Mouse (Mus musculus) heart, embryonic 14.5 days (tissue): Measurements from ENCODE around the gene Zc3h4. TPM values are rescaled to one million over a fixed set of nuclear protein-coding genes. Genes with fewer than 3 reads are reported as not detected.
"Not testable (repeated sequence)": the region's sequence is repeated elsewhere in the genome, so short reads cannot be mapped to it uniquely, and the experiment has no call there.

Experiments
- ATAC-seq: fragments of 200-750 bp; cut with Nextera tagmentation; 2 replicates; pipeline ENCODE4 v1.8.0; 2017; ENCODE audit warnings: low read depth, moderate TSS enrichment; ENCODE audit not compliant: insufficient number of reproducible peaks, insufficient read depth, low FRiP score
- H3K27ac ChIP-seq, 2 experiments: fragments of 200-500 bp in 1 of 2; fragments of 300-500 bp in 1 of 2; sonication (generic) in 1 of 2; replicated peaks in 1 of 2; 2 replicates each; pipeline ENCODE4 v1.5.1; 2012 to 2014; ENCODE audit warnings: low read depth in 2 of 2, low read length in 2 of 2, control low read depth in 1 of 2, mild to moderate bottlenecking in 1 of 2, mixed read lengths in 1 of 2; ENCODE audit not compliant: control insufficient read depth in 1 of 2, insufficient read depth in 1 of 2
- H3K27me3 ChIP-seq: fragments of 300-500 bp; sonication (generic); 2 replicates; pipeline ENCODE4 v1.6.1; 2014; ENCODE audit warnings: mild to moderate bottlenecking, low read length, control low read depth; ENCODE audit not compliant: control insufficient read depth, insufficient read depth
- H3K36me3 ChIP-seq: fragments of 300-500 bp; sonication (generic); 2 replicates; pipeline ENCODE4 v1.6.1; 2014; ENCODE audit warnings: mild to moderate bottlenecking, control low read depth, low read length, mixed read lengths; ENCODE audit not compliant: control insufficient read depth, insufficient read depth
- H3K4me1 ChIP-seq, 2 experiments: fragments of 200-500 bp in 1 of 2; fragments of 300-500 bp in 1 of 2; sonication (generic) in 1 of 2; 2 replicates each; pipeline ENCODE4 v1.6.1; 2012 to 2014; ENCODE audit warnings: low read length in 2 of 2, control low read depth in 1 of 2, mixed read lengths in 1 of 2; ENCODE audit not compliant: control insufficient read depth in 2 of 2, insufficient read depth in 2 of 2
- H3K4me2 ChIP-seq: fragments of 300-500 bp; sonication (generic); 2 replicates; pipeline ENCODE4 v1.6.1; 2014; ENCODE audit warnings: mild to moderate bottlenecking, low read length
- H3K4me3 ChIP-seq, 2 experiments: fragments of 200-500 bp in 1 of 2; fragments of 300-500 bp in 1 of 2; sonication (generic) in 1 of 2; 2 replicates each; pipeline ENCODE4 v1.5.1; 2012 to 2014; ENCODE audit warnings: low read length in 2 of 2, mild to moderate bottlenecking in 2 of 2, control low read depth in 1 of 2, low read depth in 1 of 2, moderate library complexity in 1 of 2; ENCODE audit not compliant: control insufficient read depth in 1 of 2, insufficient read depth in 1 of 2
- H3K9ac ChIP-seq: fragments of 300-500 bp; sonication (generic); 2 replicates; pipeline ENCODE4 v1.6.1; 2014; ENCODE audit warnings: mild to moderate bottlenecking, low read length
- H3K9me3 ChIP-seq: fragments of 300-500 bp; sonication (generic); 2 replicates; pipeline ENCODE4 v1.6.1; 2016; ENCODE audit warnings: low read length, control low read depth; ENCODE audit not compliant: control insufficient read depth
- WGBS: fragments of 180-500 bp; shearing (Covaris S2); extraction: QIAGEN DNeasy Blood & Tissue Kit; methylation state at CpG from one replicate; pipeline ENCODE4 v1.1.7; 2014; 5-methylcytosine and 5-hydroxymethylcytosine counted together
- polyA plus RNA-seq: library from polyadenylated mRNA; unstranded; fragments of >200 nt; fragmentation: Nextera tagmentation; extraction: Ambion mirVana; gene quantifications from 2 replicates; pipeline ENCODE4 v1.2.1, GENCODE M21; 2014

The Zc3h4 gene
- polyA plus RNA-seq, 1 experiment from 2014 or later, result 10.6 TPM

DNA sequence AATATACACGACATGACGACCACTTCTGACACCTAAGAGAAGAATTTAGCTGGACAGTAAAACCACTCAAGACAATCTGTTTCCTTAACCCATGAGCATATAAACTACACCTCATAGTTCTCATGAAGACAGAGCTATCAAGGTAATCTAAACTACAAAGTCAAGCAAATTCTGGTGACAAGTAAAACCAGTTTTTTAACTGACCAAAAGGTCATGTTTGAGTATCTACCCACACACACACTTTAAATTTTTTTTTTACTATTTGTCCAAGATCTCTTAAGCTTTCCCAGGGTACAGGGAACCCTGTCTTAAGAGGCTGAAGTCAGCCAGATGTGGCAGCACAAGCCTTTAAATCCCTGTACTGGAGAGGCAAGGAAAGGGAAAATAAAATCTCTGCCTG, 31.9 kb upstream of the Zc3h4 start:
- Histone ChIP-seq H3K9me3 (no peaks in the 10 kb centered on the region), H3K9ac (no peak overlapping the region), H3K4me2 (no peak overlapping the region), H3K27me3 (no peaks in the 10 kb centered on the region), H3K4me1 (peaks cover 5 to 17% of the 10 kb centered on the region in 2 experiments; a peak in 2 of 4 replicates), H3K27ac (no peak overlapping the region), H3K4me3 (no peak overlapping the region), H3K36me3 (peaks cover 86% of the 10 kb centered on the region)
- ATAC-seq, result no peak
- WGBS, result 85% methylated on average over 2 of the region's 2 CpGs

GRCm38 (mm10) chr7:16370596-16370995, 30.1 kb upstream of the Zc3h4 start:
- H3K27ac ChIP-seq, result no peak overlapping the region
- no peak overlapping the region for H3K4me2 ChIP-seq
- peaks cover 80% of the 10 kb centered on the region for H3K36me3 ChIP-seq
- no peaks in the 10 kb centered on the region for H3K9me3 ChIP-seq
- WGBS, result 88% methylated on average over 2 of the region's 2 CpGs
- H3K27me3 ChIP-seq, result no peaks in the 10 kb centered on the region
- peaks cover 0 to 7% of the 10 kb centered on the region in 2 experiments; a peak in 1 of 4 replicates for H3K4me1 ChIP-seq
- H3K9ac ChIP-seq, result no peak overlapping the region
- no peak overlapping the region for H3K4me3 ChIP-seq
- no peak for ATAC-seq

- no peak overlapping the region for H3K4me2 ChIP-seq
- peaks cover 80% of the 10 kb centered on the region for H3K36me3 ChIP-seq
- 67% methylated on average over 2 of the region's 2 CpGs for WGBS
- H3K9ac ChIP-seq, result no peak overlapping the region
- no peak for ATAC-seq
- H3K9me3 ChIP-seq, result no peaks in the 10 kb centered on the region
- H3K4me1 ChIP-seq, result peaks cover 0 to 3% of the 10 kb centered on the region in 2 experiments; a peak in 1 of 4 replicates
- no peak overlapping the region for H3K27ac ChIP-seq
- no peak overlapping the region for H3K4me3 ChIP-seq
- no peaks in the 10 kb centered on the region for H3K27me3 ChIP-seq
Measured at GRCm38 (mm10) chr7:16373719-16374118, 27.0 kb upstream of the Zc3h4 start.

GRCm38 (mm10) chr7:16374989-16375388, 25.7 kb upstream of the Zc3h4 start:
- Histone ChIP-seq H3K4me3 (no peak overlapping the region), H3K36me3 (peaks cover 77% of the 10 kb centered on the region), H3K4me2 (no peak overlapping the region), H3K27me3 (no peaks in the 10 kb centered on the region), H3K9me3 (no peaks in the 10 kb centered on the region), H3K4me1 (peaks cover 0 to 3% of the 10 kb centered on the region in 2 experiments; a peak in 1 of 4 replicates), H3K9ac (no peak overlapping the region), H3K27ac (no peak overlapping the region)
- 54% methylated on average over 5 of the region's 5 CpGs for WGBS
- no peak for ATAC-seq

DNA sequence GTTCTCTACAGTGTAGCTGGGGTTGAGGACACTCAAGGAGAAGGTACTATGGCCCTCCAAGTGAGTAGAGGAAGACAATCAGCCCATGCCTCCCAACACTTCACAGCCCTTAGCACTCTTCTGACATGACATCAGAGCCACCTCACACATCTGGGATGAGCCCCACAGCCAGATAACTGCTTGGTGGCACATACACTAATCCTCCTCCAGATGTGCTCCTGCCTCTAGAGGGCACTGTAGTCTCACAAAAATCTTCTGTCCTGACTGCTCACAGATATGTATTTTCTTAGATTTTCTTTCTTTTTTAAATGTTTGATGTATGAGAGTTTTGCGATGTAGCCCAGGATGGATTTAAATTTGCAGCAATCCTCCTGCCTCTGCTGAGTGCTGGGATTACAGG, 24.2 kb upstream of the Zc3h4 start:
- no peaks in the 10 kb centered on the region for H3K27me3 ChIP-seq
- H3K4me1 ChIP-seq, result peaks cover 0 to 3% of the 10 kb centered on the region in 2 experiments; a peak in 1 of 4 replicates
- no peak overlapping the region for H3K9ac ChIP-seq
- H3K36me3 ChIP-seq, result peaks cover 77% of the 10 kb centered on the region
- 93% methylated on average over 1 of the region's 1 CpGs for WGBS
- H3K4me3 ChIP-seq, result no peak overlapping the region
- H3K4me2 ChIP-seq, result no peak overlapping the region
- H3K27ac ChIP-seq, result no peak overlapping the region
- no peak for ATAC-seq
- no peaks in the 10 kb centered on the region for H3K9me3 ChIP-seq

GRCm38 (mm10) chr7:16387160-16388041, 13.3 kb upstream of the Zc3h4 start, which contains the start of gene Sae1:
Gene Sae1 (minus strand): TSS chr7:16387806.
- peaks cover 0 to 23% of the 10 kb centered on the region in 2 experiments; a peak in 2 of 4 replicates for H3K4me1 ChIP-seq
- no peaks in the 10 kb centered on the region for H3K27me3 ChIP-seq
- ATAC-seq, result peak; percentile 93
- H3K36me3 ChIP-seq, result peaks cover 17% of the 10 kb centered on the region
- peak within 1 kb of the TSS; percentile 97 for H3K9ac ChIP-seq
- peak within 1 kb of the TSS; percentile 90 for H3K4me2 ChIP-seq
- peak within 1 kb of the TSS; percentile 80 to 96 for H3K4me3 ChIP-seq
- peak within 1 kb of the TSS; percentile 50 to 80 for H3K27ac ChIP-seq
- WGBS, result under 1% methylated on average over 58 of the region's 58 CpGs
- H3K9me3 ChIP-seq, result no peaks in the 10 kb centered on the region

DNA sequence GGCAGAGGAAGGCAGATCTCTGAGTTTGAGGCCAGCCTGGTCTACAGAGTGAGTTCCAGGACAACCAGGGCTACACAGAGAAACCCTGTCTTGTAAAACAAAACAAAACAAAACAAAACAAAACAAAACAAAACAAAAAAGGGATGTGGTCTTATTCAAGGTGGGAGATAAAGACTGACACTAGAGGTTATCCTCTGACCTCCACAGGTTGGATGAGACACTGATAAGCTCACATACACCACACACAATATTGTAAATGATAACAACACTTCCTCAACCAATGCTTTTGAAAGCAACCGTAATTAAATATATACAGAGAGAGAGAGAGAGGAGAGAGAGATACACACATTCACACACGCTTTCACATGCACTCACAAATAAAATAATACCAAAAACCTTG, 10.8 kb upstream of the Zc3h4 start:
- 76% methylated on average over 2 of the region's 2 CpGs for WGBS

More for the DNA sequence above, 10.8 kb upstream of the Zc3h4 start:
- ATAC-seq, H3K9me3 ChIP-seq, H3K27me3 ChIP-seq, H3K9ac ChIP-seq, H3K4me3 ChIP-seq, H3K36me3 ChIP-seq, H3K4me2 ChIP-seq, H3K27ac ChIP-seq: not testable (repeated sequence)
- H3K4me1 ChIP-seq, result peaks cover 0 to 21% of the 10 kb centered on the region in 2 experiments; a peak in 2 of 4 replicates
